In genomic region chrX:36930574-36930973, GRCm38 (mm10) we compare ENCODE assay signal across 10 mouse cellular contexts. TPM values are rescaled to one million over a fixed set of nuclear protein-coding genes. Genes with fewer than 3 reads are reported as not detected.
DNase-seq lines count a peak whose midpoint lies in the region; ATAC-seq and TF ChIP-seq lines count a peak whose summit lies in the region.
"Had no signal": no experiment of that assay in that cellular context is flagged by ENCODE, and none has a peak within 500 bp of the region (broad histone marks: within the 10 kb centered on the region; RNA-seq: fewer than 3 reads in every experiment).

No protein-coding gene starts in this region.

- no peaks in the 10 kb centered on the region for H3K9me3 ChIP-seq in forebrain, embryonic 14.5 days (replicated peaks; ENCODE audit: control insufficient read depth, low read length)
- H3K9me3 ChIP-seq in forebrain, embryonic 12.5 days = no peaks in the 10 kb centered on the region
- H3K9me3 ChIP-seq in CH12.LX (replicated peaks; ENCODE audit: low read length) = no peaks in the 10 kb centered on the region
- H3K9me3 ChIP-seq: liver, embryonic 13.5 days had no signal

- dilution Hi-C loops in CH12.LX (cut with MboI; ENCODE audit: extremely low pct_ligation_motif_present, extremely low pct_unique_long_range_greater_than_20kb, low sequenced_read_pairs) = no loop called here

- H3K27me3 ChIP-seq in forebrain, embryonic 14.5 days (replicated peaks; ENCODE audit: control insufficient read depth, insufficient read depth, low read length) = no peaks in the 10 kb centered on the region
- H3K27me3 ChIP-seq in forebrain, embryonic 12.5 days = no peaks in the 10 kb centered on the region
- H3K27me3 ChIP-seq in CH12.LX (replicated peaks) = no peaks in the 10 kb centered on the region
- H3K27me3 ChIP-seq: liver, embryonic 13.5 days had no signal

- no peak overlapping the region for H3K27ac ChIP-seq in forebrain, embryonic 14.5 days (ENCODE audit: low read depth, low read length)
- H3K27ac ChIP-seq in forebrain, embryonic 12.5 days = no peak overlapping the region
- no peak overlapping the region for H3K27ac ChIP-seq in left cerebral cortex, adult 2 months
- H3K27ac ChIP-seq in CH12.LX (ENCODE audit: insufficient read depth, low read depth) = no peak overlapping the region
- H3K27ac ChIP-seq: liver, embryonic 13.5 days had no signal

- TF ChIP-seq RAD21 in CH12.LX (IDR thresholded peaks at IDR 0.05; ENCODE audit: low read depth, low read length) = peak; percentile 17

- DNase-seq in forebrain, embryonic 14.5 days (ENCODE audit: low spot score) = peak; percentile 23
- no peak for DNase-seq in left cerebral cortex, adult 2 months (ENCODE audit: extremely low spot score in 1 of 2, low spot score in 2 of 2)
- DNase-seq in left cerebral cortex, adult 11 months (ENCODE audit: low spot score) = no peak
- DNase-seq in CH12.LX (ENCODE audit: extremely low read depth) = peak; percentile 10
- DNase-seq in lung, postnatal 36 days = peak; percentile 27
- no peak for DNase-seq in right cerebral cortex, adult 18-20 months
- no peak for DNase-seq in frontal cortex, postnatal 36 days (ENCODE audit: low spot score in 2 of 2)
- DNase-seq: liver, embryonic 13.5 days had no signal

- H3K4me2 ChIP-seq in forebrain, embryonic 14.5 days (ENCODE audit: low read length) = no peak overlapping the region
- H3K4me2 ChIP-seq in forebrain, embryonic 12.5 days = no peak overlapping the region
- no peak overlapping the region for H3K4me2 ChIP-seq in CH12.LX (ENCODE audit: insufficient read depth, low read depth, poor library complexity, severe bottlenecking)
- H3K4me2 ChIP-seq: liver, embryonic 13.5 days had no signal

- TF ChIP-seq EP300 in CH12.LX (IDR thresholded peaks at IDR 0.05; ENCODE audit: low read length) = no peak

- no peak overlapping the region for H3K9ac ChIP-seq in forebrain, embryonic 14.5 days (ENCODE audit: low read length)
- no peak overlapping the region for H3K9ac ChIP-seq in forebrain, embryonic 12.5 days
- H3K9ac ChIP-seq in CH12.LX (ENCODE audit: insufficient read depth, low read depth) = no peak overlapping the region
- H3K9ac ChIP-seq: liver, embryonic 13.5 days had no signal

- H3K79me2 ChIP-seq in CH12.LX (replicated peaks; ENCODE audit: control insufficient read depth, extremely low read depth, insufficient read depth, poor library complexity, severe bottlenecking) = no peaks in the 10 kb centered on the region

- peak; percentile 49 for TF ChIP-seq CTCF in left cerebral cortex, adult 2 months (IDR thresholded peaks at IDR 0.05)
- peak; percentile 21 to 46; a peak in 3 of 4 replicates for TF ChIP-seq CTCF in CH12.LX (conservative IDR thresholded peaks at IDR 0.05 in 1 of 2, IDR thresholded peaks at IDR 0.05 in 1 of 2; ENCODE audit: low read depth in 2 of 2, low read length in 2 of 2)

- no peaks in the 10 kb centered on the region for H3K36me3 ChIP-seq in forebrain, embryonic 14.5 days (ENCODE audit: control insufficient read depth, insufficient read depth, low read length)
- H3K36me3 ChIP-seq in forebrain, embryonic 12.5 days (replicated peaks) = no peaks in the 10 kb centered on the region
- peaks cover 61 to 85% of the 10 kb centered on the region in 2 experiments for H3K36me3 ChIP-seq in CH12.LX (replicated peaks in 1 of 2; ENCODE audit: control insufficient read depth in 1 of 2, insufficient read depth in 1 of 2, low read length in 1 of 2)
- H3K36me3 ChIP-seq: liver, embryonic 13.5 days had no signal

- no peaks in the 10 kb centered on the region for H3K4me1 ChIP-seq in forebrain, embryonic 14.5 days (ENCODE audit: control insufficient read depth, insufficient read depth, low read length)
- H3K4me1 ChIP-seq in forebrain, embryonic 12.5 days = no peaks in the 10 kb centered on the region
- H3K4me1 ChIP-seq in CH12.LX (ENCODE audit: control insufficient read depth in 1 of 2, insufficient read depth in 2 of 2) = peaks cover 0 to 14% of the 10 kb centered on the region in 2 experiments; a peak in 2 of 4 replicates
- H3K4me1 ChIP-seq: liver, embryonic 13.5 days had no signal

- intact Hi-C loops in left cerebral cortex, adult 2 months (cut with DNase I) = loop anchor here (2.0 kb wide), 1 partner anchor 92 kb away; no protein-coding TSS in a partner anchor

- no peak for TF ChIP-seq POLR2A in CH12.LX (IDR thresholded peaks at IDR 0.05; ENCODE audit: low read depth, low read length)

- no peak overlapping the region for H3K4me3 ChIP-seq in forebrain, embryonic 14.5 days (ENCODE audit: low read depth, low read length)
- H3K4me3 ChIP-seq in forebrain, embryonic 12.5 days (replicated peaks) = no peak overlapping the region
- no peak overlapping the region for H3K4me3 ChIP-seq in left cerebral cortex, adult 2 months
- H3K4me3 ChIP-seq in CH12.LX (replicated peaks in 1 of 3; ENCODE audit: low read depth in 2 of 3, low read length in 2 of 3, poor library complexity in 1 of 3) = no peak overlapping the region
- H3K4me3 ChIP-seq: liver, embryonic 13.5 days had no signal

- WGBS in forebrain, embryonic 14.5 days = 51% methylated on average over 1 of the region's 1 CpGs
- 40% methylated on average over 1 of the region's 1 CpGs for WGBS in forebrain, embryonic 12.5 days

- in situ Hi-C loops in CH12.LX (cut with MboI; ENCODE audit: low pct_ligation_motif_present, low pct_unique_long_range_greater_than_20kb, low sequenced_read_pairs) = no loop called here

- no peak for ATAC-seq in forebrain, embryonic 14.5 days
- no peak for ATAC-seq in forebrain, embryonic 12.5 days (ENCODE audit: low FRiP score)
- ATAC-seq: forebrain, embryonic 16.5 days had no signal

TF ChIP-seq in CH12.LX, 34 proteins besides CTCF, POLR2A, EP300 and RAD21:
- TF ChIP-seq PAX5 (IDR thresholded peaks at IDR 0.05; ENCODE audit: low read length) (no peak), ELF1 (IDR thresholded peaks at IDR 0.05; ENCODE audit: low read depth, low read length) (no peak), ZC3H11A (IDR thresholded peaks at IDR 0.05; ENCODE audit: low read depth, low read length) (no peak), SMC3 (IDR thresholded peaks at IDR 0.05; ENCODE audit: low read depth, low read length) (peak; percentile 50)

RNA-seq across cellular contexts. Expression of gene Nkrf, which starts 27.9 kb away (rescaled TPM):
- polyA plus RNA-seq in forebrain, embryonic 14.5 days (2014; fragmentation: Nextera tagmentation; extraction: Ambion mirVana) = 13.1 and 16.3 TPM in 2 replicates
- polyA plus RNA-seq in forebrain, embryonic 12.5 days (2016; fragmentation: Nextera tagmentation; extraction: Ambion mirVana) = 6.3 and 6.7 TPM in 2 replicates
- total RNA-seq in left cerebral cortex, adult 2 months (2021) = 10 to 100 TPM; 34.8 to 34.9 TPM
- total RNA-seq in CH12.LX (2012; rRNA removed) (7.0 and 10.1 TPM in 2 replicates), CH12.LX (2014; rRNA removed) (19.5 and 22.5 TPM in 2 replicates)
- 18.8 and 19.7 TPM in 2 replicates for polyA plus RNA-seq in CH12.LX (2012; ENCODE audit: insufficient read length, low read depth)

RNA-seq across cellular contexts. Expression of gene C330007P06Rik, which starts 56.7 kb away (rescaled TPM):
- 23.9 and 24.5 TPM in 2 replicates for polyA plus RNA-seq in forebrain, embryonic 14.5 days (2014; fragmentation: Nextera tagmentation; extraction: Ambion mirVana)
- 33.0 and 33.5 TPM in 2 replicates for polyA plus RNA-seq in forebrain, embryonic 12.5 days (2016; fragmentation: Nextera tagmentation; extraction: Ambion mirVana)
- 10 to 100 TPM; 36.6 to 37.7 TPM for total RNA-seq in left cerebral cortex, adult 2 months (2021)
- 18.6 and 26.7 TPM in 2 replicates for total RNA-seq in CH12.LX (2012; rRNA removed)
- 61.2 and 70.3 TPM in 2 replicates for total RNA-seq in CH12.LX (2014; rRNA removed)
- polyA plus RNA-seq in CH12.LX (2012; ENCODE audit: insufficient read length, low read depth) = 47.9 and 53.0 TPM in 2 replicates

RNA-seq across cellular contexts. Expression of gene Ube2a, which starts 56.9 kb away (rescaled TPM):
- 130 and 144 TPM in 2 replicates for polyA plus RNA-seq in forebrain, embryonic 14.5 days (2014; fragmentation: Nextera tagmentation; extraction: Ambion mirVana)
- 120 and 122 TPM in 2 replicates for polyA plus RNA-seq in forebrain, embryonic 12.5 days (2016; fragmentation: Nextera tagmentation; extraction: Ambion mirVana)
- 10 to 100 TPM; 42.3 to 44.0 TPM for total RNA-seq in left cerebral cortex, adult 2 months (2021)
- total RNA-seq in CH12.LX (2012; rRNA removed) (30.7 and 48.7 TPM in 2 replicates), CH12.LX (2014; rRNA removed) (90.4 and 96.7 TPM in 2 replicates)
- 96.6 and 141 TPM in 2 replicates for polyA plus RNA-seq in CH12.LX (2012; ENCODE audit: insufficient read length, low read depth)

Comparison
In these comparisons a context has a peak if more than half of its experiments do, and no peak if none do; other contexts are left out.
1. DNase-seq: peak in forebrain, embryonic 14.5 days (single experiment), CH12.LX (single experiment) and lung, postnatal 36 days (single experiment); none in left cerebral cortex, adult 2 months (0 of 2), left cerebral cortex, adult 11 months (single experiment), right cerebral cortex, adult 18-20 months (single experiment) and frontal cortex, postnatal 36 days (0 of 2).